Mouse (Mus musculus) heart, postnatal 0 days (tissue): ENCODE data around the gene Fuca1. TPM values are rescaled to one million over a fixed set of nuclear protein-coding genes. Genes with fewer than 3 reads are reported as not detected.

Experiments used
- ATAC-seq: fragments of 200-750 bp; cut with Nextera tagmentation; 2 replicates; pipeline ENCODE4 v1.8.0; 2017; ENCODE audit warnings: low read depth, moderate number of reproducible peaks, moderate library complexity; ENCODE audit not compliant: insufficient read depth
- DNase-seq: peaks from one replicate; pipeline ENCODE4 v3.0.0-alpha.2; 2016; ENCODE audit warnings: low spot score
- H3K27ac ChIP-seq: fragments of 300-500 bp; sonication (generic); 2 replicates; pipeline ENCODE4 v1.5.1; 2014; ENCODE audit warnings: low read depth, mild to moderate bottlenecking
- H3K27me3 ChIP-seq: fragments of 300-500 bp; sonication (generic); 2 replicates; pipeline ENCODE4 v1.6.1; 2014; ENCODE audit warnings: low read length, mixed read lengths; ENCODE audit not compliant: control insufficient read depth, insufficient read depth
- H3K36me3 ChIP-seq: fragments of 300-500 bp; sonication (generic); replicated peaks from 2 replicates; pipeline ENCODE4 v1.6.1; 2014; ENCODE audit warnings: low read length, mixed read lengths; ENCODE audit not compliant: control insufficient read depth, insufficient read depth
- H3K4me1 ChIP-seq: fragments of 300-500 bp; sonication (generic); 2 replicates; pipeline ENCODE4 v1.6.1; 2014; ENCODE audit warnings: antibody characterized with exemption; ENCODE audit not compliant: control insufficient read depth, insufficient read depth
- H3K4me2 ChIP-seq: fragments of 300-500 bp; sonication (generic); 2 replicates; pipeline ENCODE4 v1.6.1; 2014; ENCODE audit warnings: low read depth, mild to moderate bottlenecking, low read length, moderate library complexity
- H3K4me3 ChIP-seq: fragments of 300-500 bp; sonication (generic); 2 replicates; pipeline ENCODE4 v1.5.1; 2014; ENCODE audit warnings: low read depth, low read length
- H3K9ac ChIP-seq: fragments of 300-500 bp; sonication (generic); replicated peaks from 2 replicates; pipeline ENCODE4 v1.6.1; 2014; ENCODE audit warnings: low read depth, low read length, mixed read lengths
- H3K9me3 ChIP-seq: fragments of 300-500 bp; sonication (generic); replicated peaks from 2 replicates; pipeline ENCODE4 v1.6.1; 2016; ENCODE audit warnings: low read length; ENCODE audit not compliant: control insufficient read depth
- CTCF ChIP-seq: IDR thresholded peaks from 2 replicates; pipeline ENCODE4 v1.5.1; 2016; ENCODE audit warnings: antibody characterized with exemption, control low read depth, low read depth
- EP300 ChIP-seq: IDR thresholded peaks from 2 replicates; pipeline ENCODE4 v1.6.1; 2016; ENCODE audit warnings: antibody characterized with exemption, low read depth
- WGBS: fragments of 180-500 bp; shearing (Covaris S2); extraction: QIAGEN DNeasy Blood & Tissue Kit; methylation state at CpG from one replicate; pipeline ENCODE4 v1.1.7; 2014; 5-methylcytosine and 5-hydroxymethylcytosine counted together
- polyA plus RNA-seq: library from polyadenylated mRNA; unstranded; fragments of >200 nt; fragmentation: Nextera tagmentation; extraction: Ambion mirVana; gene quantifications from 2 replicates; pipeline ENCODE4 v1.2.1, GENCODE M21; 2015
- total RNA-seq: library from RNA; depleted of rRNA; stranded (reverse); fragments of >200 nt; gene quantifications from 2 replicates; pipeline ENCODE4 v1.2.3, GENCODE M21; 2014; ENCODE audit warnings: low replicate concordance

Gene Fuca1
- total and polyA plus RNA-seq, 2 experiments from 2014 or later = 30.3 to 48.4 TPM

DNA sequence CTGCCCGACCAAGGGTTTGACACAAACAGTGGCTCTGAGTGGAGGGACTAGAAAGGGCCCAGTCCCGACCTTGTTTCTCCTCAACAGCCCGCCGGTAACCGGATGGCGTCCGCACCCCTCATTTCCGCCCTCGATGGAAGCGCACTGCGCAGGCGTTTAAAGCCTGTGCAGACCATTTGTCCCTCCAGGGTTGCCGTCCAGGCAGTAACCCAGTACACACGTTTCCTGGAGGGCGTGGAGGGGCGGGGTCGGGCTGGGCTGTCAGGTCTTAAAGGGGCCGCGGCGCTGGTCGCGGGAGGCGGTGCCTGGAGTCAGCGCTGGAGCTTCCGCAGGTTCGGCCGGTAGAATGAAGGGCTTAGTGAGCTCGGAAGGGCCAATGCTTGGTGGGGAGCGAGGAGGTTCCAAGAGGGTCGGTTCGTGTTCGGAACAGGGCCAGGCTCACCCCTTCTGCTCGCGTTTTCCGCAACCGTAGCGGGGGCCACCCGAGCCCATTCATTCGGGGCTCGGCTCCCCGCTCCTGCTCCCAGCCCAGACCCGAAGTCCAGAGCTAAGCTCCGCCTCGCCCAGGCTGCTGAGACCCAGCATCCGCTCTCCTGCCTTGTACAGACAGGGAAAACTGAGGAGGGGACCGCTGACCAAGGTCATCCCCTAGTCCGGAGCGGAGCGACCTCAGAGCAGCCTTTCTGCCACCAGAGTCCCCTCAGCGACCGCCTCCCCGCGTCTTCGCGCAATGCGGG, 43.1 kb downstream of the Fuca1 start, which contains the start of gene Gale:
Gene Gale, plus strand, starts transcription at position 271 of the 737 bp plus-strand sequence.
- peak within 1 kb of the TSS; percentile 80 for H3K9ac ChIP-seq
- no peaks in the 10 kb centered on the region for H3K27me3 ChIP-seq
- peak within 1 kb of the TSS; percentile 94 for H3K4me2 ChIP-seq
- peaks cover 48% of the 10 kb centered on the region for H3K36me3 ChIP-seq
- peak; percentile 93 for ATAC-seq
- DNase-seq = peak; percentile 96
- peak within 1 kb of the TSS; percentile 94 for H3K27ac ChIP-seq
- no peaks in the 10 kb centered on the region; the same call in 1 of the 2 replicates for H3K4me1 ChIP-seq
- TF ChIP-seq EP300 (peak; percentile 64; the same call in 1 of the 2 replicates), CTCF (no peak)
- H3K4me3 ChIP-seq = peak within 1 kb of the TSS; percentile 73
- H3K9me3 ChIP-seq = no peaks in the 10 kb centered on the region
- under 1% methylated on average over 56 of the region's 56 CpGs for WGBS

GRCm38 (mm10) chr4:135964426-135964825, 43.9 kb downstream of the Fuca1 start:
- no peaks in the 10 kb centered on the region; the same call in 1 of the 2 replicates for H3K4me1 ChIP-seq
- no peaks in the 10 kb centered on the region for H3K9me3 ChIP-seq
- no peaks in the 10 kb centered on the region for H3K27me3 ChIP-seq
- ATAC-seq (peak; percentile 15; the same call in 1 of the 2 replicates), DNase-seq (no peak)
- TF ChIP-seq CTCF (no peak), EP300 (no peak)
- peak overlapping the region; percentile 94 for H3K4me2 ChIP-seq
- H3K4me3 ChIP-seq = peak overlapping the region; percentile 73
- WGBS = 3% methylated on average over 12 of the region's 12 CpGs
- H3K9ac ChIP-seq = peak overlapping the region; percentile 80
- H3K27ac ChIP-seq = 0 out of 2 replicates have a peak overlapping the region, but pooled peaks have one; percentile 2
- H3K36me3 ChIP-seq = peaks cover 54% of the 10 kb centered on the region

GRCm38 (mm10) chr4:135965113-135965512, 44.6 kb downstream of the Fuca1 start:
- Histone ChIP-seq H3K4me2 (0 out of 2 replicates have a peak overlapping the region, but pooled peaks have one; percentile 94), H3K9me3 (no peaks in the 10 kb centered on the region), H3K9ac (no peak overlapping the region), H3K4me3 (no peak overlapping the region), H3K4me1 (no peaks in the 10 kb centered on the region; the same call in 1 of the 2 replicates), H3K36me3 (peaks cover 54% of the 10 kb centered on the region), H3K27me3 (no peaks in the 10 kb centered on the region), H3K27ac (0 out of 2 replicates have a peak overlapping the region, but pooled peaks have one; percentile 2)
- DNase-seq (no peak), ATAC-seq (no peak)
- TF ChIP-seq CTCF (no peak), EP300 (no peak)
- 82% methylated on average over 9 of the region's 9 CpGs for WGBS

DNA sequence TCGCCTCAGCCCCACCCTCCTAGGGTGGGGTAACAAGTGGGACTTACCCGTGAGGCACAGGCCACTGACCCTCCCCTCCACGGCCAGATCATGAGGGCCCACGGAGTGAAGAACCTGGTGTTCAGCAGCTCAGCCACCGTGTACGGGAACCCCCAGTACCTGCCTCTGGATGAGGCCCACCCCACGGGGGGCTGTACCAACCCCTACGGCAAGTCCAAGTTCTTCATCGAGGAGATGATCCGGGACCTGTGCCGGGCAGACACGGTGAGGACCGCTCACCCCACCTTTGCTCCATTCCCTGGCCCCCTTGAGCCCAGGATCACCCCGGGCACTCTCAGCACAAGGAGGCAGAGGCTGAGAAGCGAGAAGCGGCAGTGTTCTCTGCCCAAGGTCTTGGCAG, 45.7 kb downstream of the Fuca1 start:
- ATAC-seq (no peak), DNase-seq (no peak)
- Histone ChIP-seq H3K4me3 (no peak overlapping the region), H3K4me1 (peaks cover under 1% of the 10 kb centered on the region; the same call in 1 of the 2 replicates), H3K36me3 (peaks cover 53% of the 10 kb centered on the region), H3K27me3 (no peaks in the 10 kb centered on the region), H3K4me2 (no peak overlapping the region), H3K27ac (no peak overlapping the region), H3K9ac (no peak overlapping the region), H3K9me3 (no peaks in the 10 kb centered on the region)
- TF ChIP-seq CTCF = no peak
- no peak for TF ChIP-seq EP300
- 88% methylated on average over 16 of the region's 16 CpGs for WGBS

DNA sequence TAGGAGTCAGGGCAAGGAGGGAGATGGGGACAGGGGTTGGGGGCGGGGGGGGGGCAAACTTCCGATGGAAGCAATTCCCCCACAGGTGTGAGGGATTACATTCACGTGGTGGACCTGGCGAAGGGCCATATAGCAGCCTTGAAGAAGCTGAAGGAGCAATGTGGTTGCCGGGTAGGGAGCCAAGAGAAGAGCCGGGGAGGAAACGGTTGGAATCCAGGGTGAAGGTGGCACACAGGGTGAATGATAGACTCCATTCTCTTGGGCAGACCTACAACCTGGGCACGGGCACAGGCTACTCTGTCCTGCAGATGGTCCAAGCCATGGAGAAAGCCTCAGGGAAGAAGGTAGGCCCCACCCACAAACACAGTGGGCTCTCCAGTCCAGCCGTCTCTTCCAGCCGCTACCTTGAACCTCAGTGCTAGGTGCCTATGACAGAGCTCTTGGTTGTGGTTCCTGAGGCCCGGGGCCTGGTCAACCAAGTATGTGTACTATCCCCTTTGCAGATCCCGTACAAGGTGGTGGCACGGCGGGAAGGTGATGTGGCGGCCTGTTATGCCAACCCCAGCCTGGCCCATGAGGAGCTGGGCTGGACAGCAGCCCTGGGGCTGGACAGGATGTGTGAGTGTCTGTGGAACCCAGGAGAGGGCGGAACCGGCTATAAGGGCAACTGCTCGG, 46.7 kb downstream of the Fuca1 start:
- Histone ChIP-seq H3K4me3 (no peak overlapping the region), H3K4me1 (peaks cover 7% of the 10 kb centered on the region; the same call in 1 of the 2 replicates), H3K9me3 (no peaks in the 10 kb centered on the region), H3K4me2 (no peak overlapping the region), H3K27me3 (no peaks in the 10 kb centered on the region), H3K36me3 (peaks cover 45% of the 10 kb centered on the region), H3K27ac (no peak overlapping the region), H3K9ac (no peak overlapping the region)
- ATAC-seq = no peak
- no peak for TF ChIP-seq CTCF
- TF ChIP-seq EP300 = no peak
- 90% methylated on average over 18 of the region's 18 CpGs for WGBS
- DNase-seq = no peak
